Mouse (Mus musculus): Measurements from ENCODE around the gene Gucy1a1. TPM values are rescaled to one million over a fixed set of nuclear protein-coding genes. Genes with fewer than 3 reads are reported as not detected.
A peak's percentile ranks its signal among the peaks of the same experiment; 100 is the strongest.

Gucy1a1 gene
- total and polyA plus RNA-seq, 2 experiments from 2014 or later: 24.6 to 28.7 TPM

DNA sequence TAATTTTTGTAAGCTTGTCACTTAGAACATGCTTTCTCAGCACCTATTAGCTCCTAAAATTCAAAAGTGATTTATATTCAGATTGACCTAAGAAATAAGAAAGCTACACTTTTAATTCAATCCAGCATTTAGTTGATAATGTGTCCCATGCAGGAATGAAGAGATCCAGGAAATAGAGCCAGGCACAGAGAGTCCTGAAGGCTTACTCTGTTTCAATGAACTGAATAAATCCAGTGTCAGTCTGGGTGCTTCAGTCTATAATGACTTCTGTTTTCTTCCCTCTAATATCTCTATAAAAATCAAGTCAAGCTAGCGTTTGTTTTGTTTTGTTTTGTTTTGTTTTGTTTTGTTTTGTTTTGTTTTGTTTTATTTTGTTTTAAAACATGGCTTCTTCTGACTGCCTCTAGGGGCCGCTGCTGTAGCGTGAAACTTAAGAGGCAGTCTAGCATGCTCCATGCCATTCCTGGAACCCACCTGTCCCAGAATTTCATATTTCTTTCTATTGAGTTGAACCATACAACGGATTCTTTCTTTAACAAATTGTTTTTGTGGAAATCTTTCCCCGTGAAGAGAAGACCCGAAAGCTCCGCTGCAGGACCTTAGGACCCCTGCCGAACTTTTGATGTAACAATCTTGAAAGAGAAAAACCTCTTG is 98.4 kb downstream of the Gucy1a1 start:
- ATAC-seq (ENCODE audit: insufficient read depth, low read depth) (no peak), DNase-seq (ENCODE audit: low spot score) (peak; percentile 60)
- 27% methylated on average over 8 of the region's 8 CpGs for WGBS

GRCm38 (mm10) chr3:82046087-82046486 is 99.5 kb downstream of the Gucy1a1 start:
- ATAC-seq (ENCODE audit: insufficient read depth, low read depth): no peak
- DNase-seq (ENCODE audit: low spot score): no peak
- 88% methylated on average over 8 of the region's 8 CpGs for WGBS
- TF ChIP-seq EP300 (IDR thresholded peaks at IDR 0.05; ENCODE audit: low read depth): no peak
- no peak for TF ChIP-seq CTCF (IDR thresholded peaks at IDR 0.05; ENCODE audit: low read depth)
- H3K4me1 ChIP-seq (ENCODE audit: control insufficient read depth, insufficient read depth): no peaks in the 10 kb centered on the region
- H3K4me3 ChIP-seq (ENCODE audit: low read depth, low read length): no peak overlapping the region
- H3K36me3 ChIP-seq (replicated peaks; ENCODE audit: control insufficient read depth, insufficient read depth, low read length): peaks cover 10% of the 10 kb centered on the region; the same call in 1 of the 2 replicates
- no peak overlapping the region for H3K9ac ChIP-seq (replicated peaks; ENCODE audit: low read depth, low read length)
- no peak overlapping the region for H3K27ac ChIP-seq (ENCODE audit: low read depth)
- H3K27me3 ChIP-seq (ENCODE audit: control insufficient read depth, insufficient read depth, low read length): no peaks in the 10 kb centered on the region
- no peak overlapping the region for H3K4me2 ChIP-seq (ENCODE audit: low read depth, low read length)
- H3K9me3 ChIP-seq (replicated peaks; ENCODE audit: control insufficient read depth, low read length): no peaks in the 10 kb centered on the region

More for the DNA sequence above, 98.4 kb downstream of the Gucy1a1 start:
- Histone ChIP-seq H3K9ac (replicated peaks; ENCODE audit: low read depth, low read length) (no peak overlapping the region), H3K27me3 (ENCODE audit: control insufficient read depth, insufficient read depth, low read length) (no peaks in the 10 kb centered on the region), H3K4me2 (ENCODE audit: low read depth, low read length) (no peak overlapping the region), H3K36me3 (replicated peaks; ENCODE audit: control insufficient read depth, insufficient read depth, low read length) (peaks cover 10% of the 10 kb centered on the region; the same call in 1 of the 2 replicates), H3K4me3 (ENCODE audit: low read depth, low read length) (no peak overlapping the region), H3K4me1 (ENCODE audit: control insufficient read depth, insufficient read depth) (no peaks in the 10 kb centered on the region), H3K27ac (ENCODE audit: low read depth) (no peak overlapping the region), H3K9me3 (replicated peaks; ENCODE audit: control insufficient read depth, low read length) (no peaks in the 10 kb centered on the region)
- TF ChIP-seq CTCF (IDR thresholded peaks at IDR 0.05; ENCODE audit: low read depth): peak; percentile 77
- TF ChIP-seq EP300 (IDR thresholded peaks at IDR 0.05; ENCODE audit: low read depth): no peak

DNA sequence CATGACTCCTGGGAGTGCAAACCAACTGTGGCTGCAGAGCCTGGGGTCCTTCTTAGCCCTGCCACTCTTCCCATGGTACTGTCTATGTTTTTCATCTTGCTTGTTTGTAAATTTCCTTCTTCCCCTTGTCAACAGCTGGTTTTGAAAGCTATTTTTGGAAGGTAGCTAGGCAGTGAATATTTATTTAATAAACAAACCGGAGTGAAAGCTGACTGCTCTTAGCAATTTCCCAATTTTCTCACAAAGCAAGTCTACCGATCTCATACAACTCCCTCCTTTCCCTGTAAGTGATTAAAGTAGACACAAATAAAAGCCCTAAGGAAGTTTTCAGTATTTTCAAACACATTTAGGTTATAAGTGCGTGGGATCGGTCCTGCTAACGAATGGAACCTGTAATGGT is 100.7 kb downstream of the Gucy1a1 start:
- Histone ChIP-seq H3K9me3 (replicated peaks; ENCODE audit: control insufficient read depth, low read length) (no peaks in the 10 kb centered on the region), H3K4me2 (ENCODE audit: low read depth, low read length) (no peak overlapping the region), H3K4me1 (ENCODE audit: control insufficient read depth, insufficient read depth) (no peaks in the 10 kb centered on the region), H3K9ac (replicated peaks; ENCODE audit: low read depth, low read length) (no peak overlapping the region), H3K27me3 (ENCODE audit: control insufficient read depth, insufficient read depth, low read length) (no peaks in the 10 kb centered on the region), H3K27ac (ENCODE audit: low read depth) (no peak overlapping the region), H3K36me3 (replicated peaks; ENCODE audit: control insufficient read depth, insufficient read depth, low read length) (peaks cover 5% of the 10 kb centered on the region; the same call in 1 of the 2 replicates), H3K4me3 (ENCODE audit: low read depth, low read length) (no peak overlapping the region)
- ATAC-seq (ENCODE audit: insufficient read depth, low read depth): no peak
- WGBS: 82% methylated on average over 5 of the region's 5 CpGs
- DNase-seq (ENCODE audit: low spot score): no peak
- TF ChIP-seq EP300 (IDR thresholded peaks at IDR 0.05; ENCODE audit: low read depth): no peak
- TF ChIP-seq CTCF (IDR thresholded peaks at IDR 0.05; ENCODE audit: low read depth): no peak

GRCm38 (mm10) chr3:82043676-82044075 is 101.9 kb downstream of the Gucy1a1 start:
- no peak for ATAC-seq (ENCODE audit: insufficient read depth, low read depth)
- peaks cover 8% of the 10 kb centered on the region; the same call in 1 of the 2 replicates for H3K36me3 ChIP-seq (replicated peaks; ENCODE audit: control insufficient read depth, insufficient read depth, low read length)

More at GRCm38 (mm10) chr3:82043676-82044075, 101.9 kb downstream of the Gucy1a1 start:
- TF ChIP-seq EP300 (IDR thresholded peaks at IDR 0.05; ENCODE audit: low read depth): no peak
- TF ChIP-seq CTCF (IDR thresholded peaks at IDR 0.05; ENCODE audit: low read depth): no peak
- Histone ChIP-seq H3K9ac (replicated peaks; ENCODE audit: low read depth, low read length) (no peak overlapping the region), H3K4me1 (ENCODE audit: control insufficient read depth, insufficient read depth) (no peaks in the 10 kb centered on the region), H3K27me3 (ENCODE audit: control insufficient read depth, insufficient read depth, low read length) (no peaks in the 10 kb centered on the region), H3K4me2 (ENCODE audit: low read depth, low read length) (no peak overlapping the region), H3K4me3 (ENCODE audit: low read depth, low read length) (no peak overlapping the region), H3K27ac (ENCODE audit: low read depth) (no peak overlapping the region), H3K9me3 (replicated peaks; ENCODE audit: control insufficient read depth, low read length) (no peaks in the 10 kb centered on the region)
- 85% methylated on average over 6 of the region's 6 CpGs for WGBS
- no peak for DNase-seq (ENCODE audit: low spot score)

Small RNA genes lying within 50 kb of the gene (microRNA-seq; reads per million reads assigned to microRNA genes)
- gene Mir7010: 0.89 reads per million

Other genes with a start within 250 kb of the Gucy1a1 start
- 9.6 and 12.9 TPM in 2 replicates for gene Ctso, start 213.2 kb downstream of the Gucy1a1 start, total RNA-seq (2014; rRNA removed; ENCODE audit: low replicate concordance)
- gene Ctso, start 213.2 kb downstream of the Gucy1a1 start, polyA plus RNA-seq (2015; fragmentation: Nextera tagmentation; extraction: Ambion mirVana): 19.5 and 20.6 TPM in 2 replicates
- not detected in 2 replicates for gene Tdo2, start 169.6 kb downstream of the Gucy1a1 start, total RNA-seq (2014; rRNA removed; ENCODE audit: low replicate concordance)
- gene Tdo2, start 169.6 kb downstream of the Gucy1a1 start, polyA plus RNA-seq (2015; fragmentation: Nextera tagmentation; extraction: Ambion mirVana): 0.07 and 0.11 TPM in 2 replicates
- gene Asic5, start 163.5 kb downstream of the Gucy1a1 start, total RNA-seq (2014; rRNA removed; ENCODE audit: low replicate concordance): not detected in 2 replicates
- gene Asic5, start 163.5 kb downstream of the Gucy1a1 start, polyA plus RNA-seq (2015; fragmentation: Nextera tagmentation; extraction: Ambion mirVana): not detected in 2 replicates
- 15.6 and 39.3 TPM in 2 replicates for gene Gucy1b1, start 71.1 kb downstream of the Gucy1a1 start, total RNA-seq (2014; rRNA removed; ENCODE audit: low replicate concordance)
- gene Gucy1b1, start 71.1 kb downstream of the Gucy1a1 start, polyA plus RNA-seq (2015; fragmentation: Nextera tagmentation; extraction: Ambion mirVana): 24.3 and 27.5 TPM in 2 replicates
- gene Map9, start 212.3 kb upstream of the Gucy1a1 start, total RNA-seq (2014; rRNA removed; ENCODE audit: low replicate concordance): 1.8 and 3.7 TPM in 2 replicates
- 4.3 TPM in 2 replicates for gene Map9, start 212.3 kb upstream of the Gucy1a1 start, polyA plus RNA-seq (2015; fragmentation: Nextera tagmentation; extraction: Ambion mirVana)

Data from heart, postnatal 0 days (tissue).